Mouse (Mus musculus) liver, embryonic 18 days (tissue): ENCODE results near the gene Olfr1265. TPM values are rescaled to one million over a fixed set of nuclear protein-coding genes. Genes with fewer than 3 reads are reported as not detected.

ENCODE experiments used
- polyA plus RNA-seq: library from polyadenylated mRNA; depleted of rRNA; stranded (reverse); fragments of >200 nt; gene quantifications from 2 replicates; pipeline ENCODE4 v1.2.3, GENCODE M21; 2012; rRNA removed

Gene Olfr1265
- polyA plus RNA-seq, result not detected in 2 replicates

DNA sequence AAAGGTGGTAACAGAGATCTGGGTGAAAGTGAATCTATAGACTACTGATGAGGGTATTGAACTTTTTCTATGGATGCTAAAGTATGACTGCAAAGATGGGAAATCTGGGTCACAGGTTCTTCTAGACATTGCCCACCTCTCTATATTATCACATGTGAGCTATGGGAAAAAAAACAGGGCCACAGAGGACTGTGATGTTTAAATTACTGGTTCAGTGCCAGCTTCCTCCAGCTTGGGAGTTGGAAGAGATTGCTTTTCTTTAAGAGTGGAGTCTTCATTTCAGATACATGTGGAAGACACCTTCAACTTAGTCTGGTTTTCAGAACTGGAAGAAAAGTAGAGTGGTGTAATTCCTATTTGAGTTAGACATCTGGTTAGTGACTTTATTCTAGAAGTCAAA is at the start of gene Olfr1265:
TSS of gene Olfr1265 (plus strand) at position 301 of the 400 bp plus-strand sequence.

DNA sequence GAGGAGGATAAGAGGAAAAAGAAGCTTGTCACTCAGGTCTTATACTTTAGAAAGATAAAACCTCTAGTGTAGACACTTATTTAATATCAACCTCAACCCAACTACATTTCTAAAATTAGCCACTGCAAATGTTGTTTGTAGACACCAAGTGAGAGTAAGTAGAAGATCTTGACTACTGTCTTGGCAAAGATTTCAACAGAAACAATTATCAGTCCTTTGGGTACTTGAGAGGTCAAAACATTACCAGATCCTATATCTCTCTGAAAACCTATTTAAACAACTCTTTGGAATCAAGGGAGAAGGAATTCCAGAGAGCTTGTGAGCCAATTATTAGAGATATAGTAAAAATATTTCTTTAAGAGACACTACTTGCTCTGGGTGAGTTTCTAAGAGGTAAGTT is 44.2 kb upstream of the Olfr1265 start, which contains the start of gene Olfr1261:
TSS of gene Olfr1261 (plus strand) at position 301 of the 400 bp plus-strand sequence.

DNA sequence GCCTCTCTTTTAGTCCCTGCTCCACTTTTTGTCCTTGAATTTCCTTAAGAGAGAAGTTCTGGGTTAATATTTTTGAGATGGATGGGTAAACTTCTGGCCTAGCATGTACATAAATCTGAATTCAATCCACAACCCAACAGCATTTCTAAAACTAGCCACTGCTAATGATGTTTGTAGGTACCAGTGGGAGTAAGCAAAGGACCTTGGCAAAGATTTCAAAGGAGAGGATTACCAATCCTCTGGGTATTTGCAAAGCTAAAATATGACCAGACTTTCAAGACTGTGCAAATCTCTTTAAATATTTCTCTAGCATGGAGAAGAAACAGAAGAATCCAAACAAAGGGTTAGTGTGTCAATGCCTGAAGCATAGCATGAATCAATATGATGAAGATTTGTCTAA is 35.3 kb upstream of the Olfr1265 start, which contains the start of gene Olfr1262:
TSS of gene Olfr1262 (plus strand) at position 301 of the 400 bp plus-strand sequence.

DNA sequence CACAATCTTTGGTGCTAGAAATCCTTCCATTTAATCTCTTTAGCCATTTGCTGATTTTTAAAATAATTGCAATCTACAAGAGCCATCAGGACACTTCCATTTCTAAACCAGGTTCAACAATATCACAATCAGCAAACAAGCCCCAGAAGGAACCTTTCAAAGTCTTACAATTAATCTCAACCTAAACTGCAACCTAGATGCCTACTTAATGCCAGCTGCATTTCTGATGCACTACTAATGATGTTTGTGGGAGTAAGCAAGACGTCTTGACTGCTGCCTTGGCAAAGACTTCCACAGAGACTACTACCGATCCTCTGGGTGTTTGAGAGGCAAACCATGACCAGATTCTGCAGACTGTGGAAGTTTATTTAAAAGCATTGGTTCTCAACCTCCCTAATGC is 23.3 kb upstream of the Olfr1265 start, which contains the start of gene Olfr1263:
TSS of gene Olfr1263 (plus strand) at position 301 of the 400 bp plus-strand sequence.

DNA sequence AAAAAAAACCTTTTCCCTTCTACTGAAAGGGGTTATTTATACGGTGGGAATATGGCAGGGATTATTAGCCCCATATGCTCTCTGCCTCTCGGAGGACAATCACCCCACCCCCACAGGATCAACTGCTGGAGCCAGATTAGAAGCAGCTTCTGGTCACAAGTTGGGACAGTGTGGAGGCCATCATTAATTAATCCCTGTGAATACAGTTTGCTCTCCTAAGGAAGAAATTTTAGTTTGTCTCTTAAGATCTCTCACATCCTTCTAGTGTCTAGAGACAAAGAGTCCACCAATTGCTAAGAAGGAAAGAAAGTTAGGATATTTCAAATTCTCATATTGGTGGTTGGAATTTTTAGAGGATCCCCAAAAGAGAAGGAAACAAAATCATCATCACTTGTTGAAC is 9.7 kb upstream of the Olfr1265 start, which contains the start of gene Olfr1264:
TSS of gene Olfr1264 (minus strand) at position 101 of the 400 bp plus-strand sequence.

DNA sequence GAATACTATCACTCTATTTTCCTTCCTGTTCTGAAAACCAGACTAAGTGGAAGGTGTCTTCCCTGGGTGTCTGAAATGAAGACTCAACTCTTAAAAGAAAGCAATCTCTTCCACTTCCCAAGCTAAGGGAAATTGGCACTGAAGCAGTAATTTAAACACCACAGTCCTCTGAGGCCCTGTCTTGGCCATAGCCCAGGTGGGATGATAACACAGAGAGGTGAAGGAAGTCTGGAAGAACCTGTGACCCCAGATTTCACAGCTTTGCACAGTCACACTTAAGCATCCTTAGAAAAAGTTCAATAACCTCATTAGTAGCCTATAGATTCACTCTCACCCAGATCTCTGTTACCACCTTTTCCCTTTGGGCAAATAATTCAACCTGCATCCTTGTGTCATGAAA is 28.4 kb downstream of the Olfr1265 start, which contains the start of gene Olfr140:
TSS of gene Olfr140 (minus strand) at position 101 of the 400 bp plus-strand sequence.

Other genes with a start within 250 kb of the Olfr1265 start
- gene Olfr1254, start 241.7 kb upstream of the Olfr1265 start, polyA plus RNA-seq, result not detected in 2 replicates
- not detected in 2 replicates for gene Olfr1255, start 223.3 kb upstream of the Olfr1265 start, polyA plus RNA-seq
- not detected in 2 replicates for gene Olfr1256, start 193.8 kb upstream of the Olfr1265 start, polyA plus RNA-seq
- not detected in 2 replicates for gene Olfr48, start 187.1 kb upstream of the Olfr1265 start, polyA plus RNA-seq
- gene Olfr1257, start 156.9 kb upstream of the Olfr1265 start, polyA plus RNA-seq, result not detected in 2 replicates
- not detected in 2 replicates for gene Olfr1258, start 108.0 kb upstream of the Olfr1265 start, polyA plus RNA-seq
- not detected in 2 replicates for gene Olfr1259, start 86.7 kb upstream of the Olfr1265 start, polyA plus RNA-seq
- gene Olfr1260, start 61.0 kb upstream of the Olfr1265 start, polyA plus RNA-seq, result not detected in 2 replicates
- gene Olfr1261, start 44.1 kb upstream of the Olfr1265 start, polyA plus RNA-seq, result not detected in 2 replicates
- gene Olfr1262, start 35.2 kb upstream of the Olfr1265 start, polyA plus RNA-seq, result not detected in 2 replicates
- not detected in 2 replicates for gene Olfr1263, start 23.2 kb upstream of the Olfr1265 start, polyA plus RNA-seq
- not detected in 2 replicates for gene Olfr1264, start 9.8 kb upstream of the Olfr1265 start, polyA plus RNA-seq
- not detected in 2 replicates for gene Olfr140, start 28.3 kb downstream of the Olfr1265 start, polyA plus RNA-seq
- gene Olfr1269, start 86.1 kb downstream of the Olfr1265 start, polyA plus RNA-seq, result not detected in 2 replicates
- gene Olfr32, start 107.0 kb downstream of the Olfr1265 start, polyA plus RNA-seq, result not detected in 2 replicates
- not detected in 2 replicates for gene Olfr1270, start 117.8 kb downstream of the Olfr1265 start, polyA plus RNA-seq
- not detected in 2 replicates for gene Olfr1506, start 189.2 kb downstream of the Olfr1265 start, polyA plus RNA-seq
- not detected in 2 replicates for gene Olfr142, start 222.3 kb downstream of the Olfr1265 start, polyA plus RNA-seq
- gene Olfr1271, start 235.7 kb downstream of the Olfr1265 start, polyA plus RNA-seq, result not detected in 2 replicates